Mouse (Mus musculus): ENCODE measurements around the gene Pias1. TPM values are rescaled to one million over a fixed set of nuclear protein-coding genes. Genes with fewer than 3 reads are reported as not detected.
A peak's percentile ranks its signal among the peaks of the same experiment; 100 is the strongest.

Pias1 gene
- polyA plus RNA-seq, 1 experiment from 2014 or later = 35.5 TPM

GRCm38 (mm10) chr9:62854483-62854882, 133.2 kb downstream of the Pias1 start:
- H3K4me1 ChIP-seq = peaks cover 38% of the 10 kb centered on the region
- no peaks in the 10 kb centered on the region for H3K9me3 ChIP-seq
- no peak overlapping the region for H3K4me2 ChIP-seq
- no peak for ATAC-seq (ENCODE audit: extremely low read depth, insufficient number of reproducible peaks, low FRiP score, low TSS enrichment)
- H3K27ac ChIP-seq (replicated peaks) = 0 out of 2 replicates have a peak overlapping the region, but pooled peaks have one; percentile 6
- no peak overlapping the region for H3K4me3 ChIP-seq
- 51% methylated on average over 4 of the region's 4 CpGs for WGBS
- no peak overlapping the region for H3K9ac ChIP-seq
- no peaks in the 10 kb centered on the region; the same call in 1 of the 2 replicates for H3K27me3 ChIP-seq (replicated peaks)
- peaks cover 20% of the 10 kb centered on the region for H3K36me3 ChIP-seq

GRCm38 (mm10) chr9:62851571-62851970, 136.2 kb downstream of the Pias1 start:
- no peaks in the 10 kb centered on the region for H3K9me3 ChIP-seq
- H3K4me3 ChIP-seq = no peak overlapping the region

GRCm38 (mm10) chr9:62848641-62849040, 139.1 kb downstream of the Pias1 start:
- Histone ChIP-seq H3K9ac (no peak overlapping the region), H3K4me2 (no peak overlapping the region), H3K9me3 (no peaks in the 10 kb centered on the region), H3K4me3 (no peak overlapping the region), H3K27ac (replicated peaks) (no peak overlapping the region), H3K4me1 (peaks cover 9% of the 10 kb centered on the region; the same call in 1 of the 2 replicates), H3K36me3 (peaks cover 42% of the 10 kb centered on the region), H3K27me3 (replicated peaks) (no peaks in the 10 kb centered on the region)
- no peak for ATAC-seq (ENCODE audit: extremely low read depth, insufficient number of reproducible peaks, low FRiP score, low TSS enrichment)
- WGBS = 92% methylated on average over 3 of the region's 3 CpGs

More at GRCm38 (mm10) chr9:62851571-62851970, 136.2 kb downstream of the Pias1 start:
- H3K4me2 ChIP-seq = no peak overlapping the region
- H3K27me3 ChIP-seq (replicated peaks) = no peaks in the 10 kb centered on the region
- ATAC-seq (ENCODE audit: extremely low read depth, insufficient number of reproducible peaks, low FRiP score, low TSS enrichment) = no peak
- peaks cover 35% of the 10 kb centered on the region for H3K36me3 ChIP-seq
- peaks cover 22% of the 10 kb centered on the region for H3K4me1 ChIP-seq
- WGBS = 85% methylated on average over 2 of the region's 2 CpGs
- H3K27ac ChIP-seq (replicated peaks) = no peak overlapping the region
- H3K9ac ChIP-seq = no peak overlapping the region

GRCm38 (mm10) chr9:62847694-62848093, 140.0 kb downstream of the Pias1 start:
- no peak; the same call in 1 of the 2 replicates for ATAC-seq (ENCODE audit: extremely low read depth, insufficient number of reproducible peaks, low FRiP score, low TSS enrichment)
- WGBS = 3% methylated on average over 3 of the region's 3 CpGs
- Histone ChIP-seq H3K9ac (no peak overlapping the region), H3K27me3 (replicated peaks) (no peaks in the 10 kb centered on the region), H3K36me3 (peaks cover 42% of the 10 kb centered on the region), H3K9me3 (no peaks in the 10 kb centered on the region), H3K27ac (replicated peaks) (no peak overlapping the region), H3K4me3 (no peak overlapping the region), H3K4me2 (no peak overlapping the region), H3K4me1 (peaks cover 9% of the 10 kb centered on the region; the same call in 1 of the 2 replicates)

- Histone ChIP-seq H3K9ac (no peak overlapping the region), H3K4me1 (peaks cover 12% of the 10 kb centered on the region), H3K4me3 (no peak overlapping the region), H3K36me3 (peaks cover 22% of the 10 kb centered on the region), H3K27me3 (replicated peaks) (no peaks in the 10 kb centered on the region), H3K9me3 (no peaks in the 10 kb centered on the region), H3K4me2 (no peak overlapping the region), H3K27ac (replicated peaks) (no peak overlapping the region)
- no peak for ATAC-seq (ENCODE audit: extremely low read depth, insufficient number of reproducible peaks, low FRiP score, low TSS enrichment)
- 84% methylated on average over 5 of the region's 5 CpGs for WGBS
These were observed 143.3 kb downstream of the Pias1 start for GRCm38 (mm10) chr9:62844461-62844860.

GRCm38 (mm10) chr9:62843356-62844024, 144.2 kb downstream of the Pias1 start:
- Histone ChIP-seq H3K4me3 (no peak overlapping the region), H3K4me2 (no peak overlapping the region), H3K9ac (no peak overlapping the region), H3K27ac (replicated peaks) (no peak overlapping the region), H3K27me3 (replicated peaks) (no peaks in the 10 kb centered on the region), H3K9me3 (no peaks in the 10 kb centered on the region), H3K36me3 (peaks cover 14% of the 10 kb centered on the region), H3K4me1 (peaks cover 17% of the 10 kb centered on the region)
- 75% methylated on average over 10 of the region's 10 CpGs for WGBS
- no peak for ATAC-seq (ENCODE audit: extremely low read depth, insufficient number of reproducible peaks, low FRiP score, low TSS enrichment)

GRCm38 (mm10) chr9:62839172-62839770, 148.5 kb downstream of the Pias1 start:
- WGBS = 13% methylated on average over 14 of the region's 14 CpGs
- no peak for ATAC-seq (ENCODE audit: extremely low read depth, insufficient number of reproducible peaks, low FRiP score, low TSS enrichment)

GRCm38 (mm10) chr9:62838506-62839171, 149.1 kb downstream of the Pias1 start, which contains the start of gene Cln6:
TSS of gene Cln6 (plus strand) at chr9:62838785.
- Histone ChIP-seq H3K27ac (replicated peaks) (peak within 1 kb of the TSS; percentile 90), H3K9ac (peak within 1 kb of the TSS; percentile 97), H3K4me1 (peaks cover 21% of the 10 kb centered on the region), H3K4me3 (peak within 1 kb of the TSS; percentile 84), H3K9me3 (no peaks in the 10 kb centered on the region), H3K4me2 (peak within 1 kb of the TSS; percentile 94), H3K36me3 (no peaks in the 10 kb centered on the region), H3K27me3 (replicated peaks) (no peaks in the 10 kb centered on the region)
- ATAC-seq (ENCODE audit: extremely low read depth, insufficient number of reproducible peaks, low FRiP score, low TSS enrichment) = peak; percentile 85
- WGBS = under 1% methylated on average over 24 of the region's 48 CpGs

More at GRCm38 (mm10) chr9:62839172-62839770, 148.5 kb downstream of the Pias1 start:
- Histone ChIP-seq H3K4me2 (peak overlapping the region; percentile 94), H3K36me3 (no peaks in the 10 kb centered on the region), H3K9me3 (no peaks in the 10 kb centered on the region), H3K27ac (replicated peaks) (peak overlapping the region; percentile 90), H3K4me3 (peak overlapping the region; percentile 84), H3K9ac (peak overlapping the region; percentile 97), H3K27me3 (replicated peaks) (no peaks in the 10 kb centered on the region), H3K4me1 (peaks cover 21% of the 10 kb centered on the region)

- no peaks in the 10 kb centered on the region for H3K27me3 ChIP-seq (replicated peaks)
- H3K4me3 ChIP-seq = peak overlapping the region; percentile 84
- WGBS = 11% methylated on average over 8 of the region's 8 CpGs
- peak overlapping the region; percentile 75 for H3K27ac ChIP-seq (replicated peaks)
- H3K4me1 ChIP-seq = peaks cover 21% of the 10 kb centered on the region
- H3K9me3 ChIP-seq = no peaks in the 10 kb centered on the region
- ATAC-seq (ENCODE audit: extremely low read depth, insufficient number of reproducible peaks, low FRiP score, low TSS enrichment) = no peak
- H3K9ac ChIP-seq = peak overlapping the region; percentile 97
- H3K36me3 ChIP-seq = no peaks in the 10 kb centered on the region
- peak overlapping the region; percentile 94 for H3K4me2 ChIP-seq
These were observed 149.6 kb downstream of the Pias1 start for GRCm38 (mm10) chr9:62838146-62838505.

- H3K9me3 ChIP-seq = no peaks in the 10 kb centered on the region
- H3K27me3 ChIP-seq (replicated peaks) = no peaks in the 10 kb centered on the region
- H3K4me1 ChIP-seq = peaks cover 21% of the 10 kb centered on the region
- H3K9ac ChIP-seq = peak overlapping the region; percentile 97
- H3K36me3 ChIP-seq = no peaks in the 10 kb centered on the region
- H3K4me2 ChIP-seq = peak overlapping the region; percentile 94
- ATAC-seq (ENCODE audit: extremely low read depth, insufficient number of reproducible peaks, low FRiP score, low TSS enrichment) = no peak
- WGBS = 45% methylated on average over 3 of the region's 3 CpGs
- peak overlapping the region; percentile 75 for H3K27ac ChIP-seq (replicated peaks)
- H3K4me3 ChIP-seq = peak overlapping the region; percentile 84
These were observed 150.1 kb downstream of the Pias1 start for GRCm38 (mm10) chr9:62837611-62838010.

- Histone ChIP-seq H3K4me3 (no peak overlapping the region), H3K4me1 (peaks cover 21% of the 10 kb centered on the region), H3K9ac (no peak overlapping the region), H3K36me3 (no peaks in the 10 kb centered on the region), H3K9me3 (no peaks in the 10 kb centered on the region), H3K27me3 (replicated peaks) (no peaks in the 10 kb centered on the region), H3K4me2 (no peak overlapping the region), H3K27ac (replicated peaks) (no peak overlapping the region)
- WGBS = 64% methylated on average over 4 of the region's 4 CpGs
- no peak for ATAC-seq (ENCODE audit: extremely low read depth, insufficient number of reproducible peaks, low FRiP score, low TSS enrichment)
These were observed 151.8 kb downstream of the Pias1 start for GRCm38 (mm10) chr9:62835705-62836446.
